Mouse (Mus musculus) retina, embryonic 14.5 days (tissue): ENCODE measurements around the gene Sec1.

Experiments used
- DNase-seq: peaks from one replicate; pipeline ENCODE4 v3.0.0-alpha.2; 2015; ENCODE audit warnings: low spot score

The Sec1 gene

GRCm38 (mm10) chr7:45704730-45705442 lies 10.7 kb upstream of the Sec1 start, which contains the start of gene Dbp:
Dbp (plus strand) TSS chr7:45705088.
- peak; percentile 98 for DNase-seq

DNA sequence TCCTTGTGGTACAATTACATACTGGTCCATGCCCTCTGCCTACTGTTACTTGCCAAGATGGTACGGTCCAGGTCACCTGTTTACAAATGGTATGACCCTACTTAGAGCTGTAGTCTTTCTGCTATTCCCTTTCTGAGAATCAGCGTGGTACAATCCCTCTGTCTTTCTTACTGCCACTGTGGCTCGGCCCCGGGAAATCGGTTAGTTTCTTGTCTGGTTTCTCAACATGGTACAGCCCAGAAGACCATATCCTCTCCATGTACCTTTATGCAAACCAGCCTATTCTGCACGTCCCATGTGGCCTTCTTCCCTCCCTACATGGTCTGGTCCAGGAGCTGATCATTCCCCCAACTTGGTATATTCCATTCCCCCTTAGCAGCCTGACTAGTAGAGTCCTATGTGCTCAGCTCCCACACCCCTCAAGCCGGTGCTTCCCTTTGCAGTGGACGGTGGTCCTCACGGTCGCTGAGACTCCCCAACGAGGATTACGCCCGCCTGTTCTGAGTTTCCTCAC lies 9.9 kb upstream of the Sec1 start:
- DNase-seq = peak; percentile 88

GRCm38 (mm10) chr7:45703521-45704033 lies 9.4 kb upstream of the Sec1 start:
- DNase-seq = no peak

- no peak for DNase-seq
Observed at GRCm38 (mm10) chr7:45702809-45703520, 8.8 kb upstream of the Sec1 start.

- DNase-seq = no peak
Observed at GRCm38 (mm10) chr7:45702316-45702715, 8.1 kb upstream of the Sec1 start.

DNA sequence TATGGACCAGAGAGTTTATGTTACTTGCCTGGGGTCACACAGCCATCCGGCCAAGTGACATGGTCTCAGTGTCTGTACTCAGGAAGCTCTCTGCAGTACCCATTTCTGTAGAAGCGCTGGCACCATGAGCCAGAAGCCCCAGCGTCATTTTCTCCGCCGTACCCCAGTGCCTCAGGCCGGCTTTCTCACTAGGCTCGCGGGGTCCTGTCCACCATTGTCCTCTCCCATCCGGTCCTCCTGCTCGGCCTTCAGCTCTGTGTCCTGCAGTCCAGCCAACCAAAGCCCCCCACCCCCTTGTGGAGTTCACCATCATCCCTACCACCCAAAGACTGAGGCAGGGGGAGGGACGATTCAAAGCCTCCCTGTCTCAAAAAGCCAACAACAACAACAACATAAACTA lies 7.4 kb upstream of the Sec1 start:
- DNase-seq = no peak

DNA sequence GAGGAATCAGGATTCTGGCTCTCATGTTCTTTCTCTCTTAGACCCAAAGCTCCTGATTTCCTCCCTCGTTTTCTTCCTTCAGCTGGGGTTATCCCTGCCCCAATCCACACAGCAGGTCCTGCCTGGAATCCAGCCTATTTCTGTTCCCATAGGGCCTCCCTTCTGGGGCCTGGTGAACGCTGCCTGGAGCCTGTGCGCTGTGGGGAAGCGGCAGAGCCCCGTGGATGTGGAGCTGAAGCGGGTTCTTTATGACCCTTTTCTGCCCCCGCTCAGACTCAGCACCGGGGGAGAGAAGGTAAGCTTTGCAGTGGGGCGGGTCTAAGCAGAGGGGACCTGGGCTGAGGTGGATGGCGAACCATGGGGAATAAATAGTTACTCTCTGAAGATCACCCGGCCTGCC lies 6.9 kb upstream of the Sec1 start:
- DNase-seq = no peak

- peak; percentile 85 for DNase-seq
Observed at GRCm38 (mm10) chr7:45700301-45701015, 6.3 kb upstream of the Sec1 start.

GRCm38 (mm10) chr7:45699523-45700141 lies 5.4 kb upstream of the Sec1 start, which contains the start of gene Car11:
Car11 (plus strand) TSS chr7:45699843.
- DNase-seq = no peak

DNA sequence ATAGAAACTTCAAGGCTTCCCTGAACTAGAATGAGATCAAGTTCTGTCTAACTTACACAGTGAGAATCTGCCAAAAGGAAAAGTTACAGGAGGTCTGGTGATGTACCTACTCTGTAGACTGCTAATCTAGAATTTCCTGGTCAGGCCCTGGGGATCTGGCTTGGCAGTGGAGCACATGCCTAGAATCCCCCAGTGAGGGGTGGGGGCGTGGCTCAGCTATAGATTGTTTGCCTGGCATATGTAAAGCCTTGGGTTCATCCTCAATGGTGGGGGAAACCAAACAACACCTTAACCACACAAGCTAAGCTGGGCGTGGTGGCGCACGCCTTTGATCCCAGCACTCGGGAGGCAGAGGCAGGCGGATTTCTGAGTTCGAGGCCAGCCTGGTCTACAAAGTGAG lies 3.7 kb upstream of the Sec1 start:
- DNase-seq = no peak

DNA sequence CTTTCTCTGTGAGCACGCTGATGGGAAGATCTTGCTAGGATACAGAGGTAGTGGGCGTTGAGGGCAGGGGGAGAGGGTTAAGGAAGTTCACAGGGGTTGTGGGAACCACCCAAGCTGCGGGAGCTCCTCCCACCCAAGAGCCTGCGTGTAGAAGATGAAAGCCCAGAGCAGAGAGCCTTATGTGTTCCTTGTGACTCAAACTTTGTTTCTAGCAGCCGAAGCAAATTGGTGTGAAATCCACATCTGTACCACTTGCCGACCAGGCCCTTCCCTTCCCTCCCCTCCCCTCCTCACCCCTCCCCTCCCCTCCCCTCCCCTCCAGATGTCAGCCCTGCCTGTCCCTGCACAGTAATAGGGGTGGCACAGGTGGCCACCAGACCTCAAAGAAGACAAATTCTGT lies 896 bp upstream of the Sec1 start:
- DNase-seq = no peak

DNA sequence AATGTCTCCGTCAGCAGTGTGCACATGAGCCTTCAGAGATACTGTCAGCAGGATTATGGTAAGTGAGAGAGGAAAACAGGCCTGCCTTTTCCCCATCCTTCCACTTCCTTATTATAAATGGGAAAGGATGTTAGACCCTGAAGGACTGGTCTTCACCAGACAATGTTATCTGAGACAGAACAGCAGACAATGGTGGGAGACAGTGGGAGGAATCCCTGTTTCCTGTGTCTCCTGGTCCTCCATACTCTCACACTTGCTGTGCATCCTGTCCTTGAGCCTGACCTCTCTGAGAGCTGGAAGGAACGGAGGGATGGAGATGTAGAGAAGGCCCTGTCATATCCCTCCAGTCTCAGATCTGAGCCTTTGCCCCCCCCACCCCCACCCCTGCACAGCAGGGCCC lies 1.8 kb downstream of the Sec1 start:
- DNase-seq = no peak

- DNase-seq = no peak
Observed at GRCm38 (mm10) chr7:45689800-45690199, 4.4 kb downstream of the Sec1 start.

- no peak for DNase-seq
Observed at GRCm38 (mm10) chr7:45689099-45689498, 5.1 kb downstream of the Sec1 start.

GRCm38 (mm10) chr7:45686841-45687240 lies 7.4 kb downstream of the Sec1 start:
- no peak for DNase-seq

- DNase-seq = no peak
Observed at GRCm38 (mm10) chr7:45685811-45686210, 8.4 kb downstream of the Sec1 start.

- no peak for DNase-seq
Observed at GRCm38 (mm10) chr7:45683396-45684050, 10.7 kb downstream of the Sec1 start, which contains the start of gene Ntn5. Ntn5 (plus strand) TSS chr7:45684022.

- peak; percentile 96 for DNase-seq
Observed at GRCm38 (mm10) chr7:45682144-45683126, 11.8 kb downstream of the Sec1 start.

DNA sequence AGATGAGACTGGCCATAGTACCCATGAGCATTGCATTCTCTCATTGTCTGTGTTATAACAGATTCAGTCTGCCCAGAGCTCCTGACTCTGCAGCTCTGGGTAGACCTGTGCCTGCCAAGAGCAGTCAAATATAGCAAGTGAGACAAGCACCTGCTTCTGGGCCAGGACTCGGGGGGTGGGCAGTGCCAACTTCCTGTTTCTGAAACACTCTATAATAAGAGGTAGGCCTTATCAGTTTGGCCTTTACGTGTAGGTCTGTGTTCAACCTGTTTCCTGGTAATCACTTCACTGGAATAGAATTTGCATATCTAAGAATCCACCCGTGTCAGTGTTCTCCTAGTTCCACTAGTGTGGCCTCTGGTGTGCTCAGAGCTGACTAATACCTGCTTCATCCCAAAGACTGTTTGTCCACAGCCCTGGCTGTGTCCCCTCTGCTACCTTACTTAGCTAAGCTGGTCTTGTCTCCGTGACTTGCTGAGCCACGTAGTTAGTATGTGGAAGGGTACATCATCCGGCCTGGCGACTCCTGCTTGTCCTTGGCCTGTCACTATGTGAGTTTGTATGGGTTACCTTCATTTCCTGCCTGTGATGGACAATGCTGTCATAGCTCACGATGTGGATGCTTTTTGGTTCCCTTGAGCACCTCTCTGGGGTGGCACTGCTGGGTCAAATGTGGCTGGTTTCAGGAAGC lies 13.0 kb downstream of the Sec1 start:
- no peak for DNase-seq
